Mouse (Mus musculus) ES-E14 (cell line): ENCODE results near the gene Kcng3.

Experiments used
- CHD2 ChIP-seq: IDR thresholded peaks from 2 replicates; pipeline ENCODE4 v1.6.1; 2014; ENCODE audit warnings: mild to moderate bottlenecking, low read depth, low read length, inconsistent platforms
- HCFC1 ChIP-seq: IDR thresholded peaks from 2 replicates; pipeline ENCODE4 v1.6.1; 2012; ENCODE audit warnings: low read length, inconsistent platforms, borderline replicate concordance; ENCODE audit not compliant: insufficient read depth
- MAFK ChIP-seq: IDR thresholded peaks from 2 replicates; pipeline ENCODE4 v1.6.1; 2014; ENCODE audit warnings: mild to moderate bottlenecking, low read depth, low read length, inconsistent platforms; ENCODE audit not compliant: insufficient read depth
- ZC3H11A ChIP-seq: IDR thresholded peaks from 2 replicates; pipeline ENCODE4 v1.6.1; 2012; ENCODE audit warnings: low read depth, mild to moderate bottlenecking, inconsistent platforms, low read length, borderline replicate concordance

GRCm38 (mm10) chr17:83594526-83594925 lies 37.2 kb downstream of the Kcng3 start:
- no peak for TF ChIP-seq CHD2
- no peak for TF ChIP-seq ZC3H11A
- TF ChIP-seq MAFK = no peak
- no peak for TF ChIP-seq HCFC1
